Mouse (Mus musculus) cerebellum, adult 11-12 months (tissue): ENCODE data around the gene Sun5.

Experiments used
- DNase-seq: peaks from one replicate; pipeline ENCODE4 v3.0.0; 2022

The Sun5 gene

DNA sequence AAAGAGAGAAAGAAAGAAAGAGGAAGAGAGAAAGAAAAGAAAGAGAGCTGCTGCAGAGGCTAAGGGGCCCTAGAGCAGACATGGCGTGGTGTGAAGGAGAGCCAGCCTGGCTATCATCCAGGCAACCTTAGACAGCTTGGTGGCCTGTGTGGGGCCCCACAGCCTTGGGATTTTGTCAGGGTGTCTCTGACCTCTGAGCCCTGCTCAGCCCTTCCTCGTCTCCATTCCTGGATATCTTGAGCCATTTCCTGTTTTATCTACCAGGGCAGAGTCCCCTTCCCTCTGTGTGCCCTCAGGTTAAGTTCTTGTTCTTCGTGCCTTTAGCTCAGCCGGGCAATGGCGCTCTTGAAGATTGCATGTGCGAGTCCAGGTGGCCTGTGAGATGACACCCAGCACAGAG is 62.0 kb downstream of the Sun5 start:
- DNase-seq = no peak

- no peak for DNase-seq
Measured at GRCm38 (mm10) chr2:153808146-153808545, 62.7 kb downstream of the Sun5 start.

GRCm38 (mm10) chr2:153807464-153807863 is 63.4 kb downstream of the Sun5 start:
- peak; percentile 72 for DNase-seq
